Comparison of ENCODE assay signal across 27 mouse cellular contexts in the genomic region with DNA sequence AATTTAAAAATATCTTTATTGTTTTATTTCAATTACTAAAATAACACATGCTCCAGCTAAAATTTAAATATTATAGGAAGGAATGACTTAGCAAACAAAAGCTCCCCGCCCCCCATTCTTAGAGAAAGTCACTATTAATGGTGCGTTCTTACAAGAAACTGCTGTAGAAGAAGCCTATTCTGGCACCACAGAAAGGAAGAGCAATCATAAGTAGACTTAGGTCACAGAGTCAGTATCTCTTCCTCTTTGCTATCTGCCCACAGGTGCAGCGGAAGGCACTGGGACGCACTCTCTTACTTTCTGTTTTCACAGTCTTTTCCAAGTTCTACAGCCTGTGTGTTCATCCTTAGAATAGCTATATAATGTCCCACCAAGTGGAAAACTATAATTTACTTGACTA. TPM values are rescaled to one million over a fixed set of nuclear protein-coding genes. Genes with fewer than 3 reads are reported as not detected.
A peak's percentile ranks its signal among the peaks of the same experiment; 100 is the strongest.
DNase-seq lines count a peak whose midpoint lies in the region; ATAC-seq and TF ChIP-seq lines count a peak whose summit lies in the region.
"Had no signal": no experiment of that assay in that cellular context is flagged by ENCODE, and none has a peak within 500 bp of the region (broad histone marks: within the 10 kb centered on the region; RNA-seq: fewer than 3 reads in every experiment).

No protein-coding gene starts in this region.

- H3K27ac ChIP-seq in liver, postnatal 0 days (ENCODE audit: low read depth), result no peak overlapping the region
- H3K27ac ChIP-seq in liver, embryonic 11.5 days (ENCODE audit: low read depth, low read length), result no peak overlapping the region
- no peak overlapping the region for H3K27ac ChIP-seq in thymus, adult 2 months (ENCODE audit: control insufficient read depth, insufficient read depth, low read length)
- no peak overlapping the region for H3K27ac ChIP-seq in forebrain, embryonic 14.5 days (ENCODE audit: low read depth, low read length)
- H3K27ac ChIP-seq: embryonic facial prominence, embryonic 13.5 days; forebrain, embryonic 10.5 days; hindbrain, embryonic 10.5 days; hindbrain, embryonic 15.5 days; kidney, embryonic 15.5 days; liver, embryonic 15.5 days; lung, embryonic 15.5 days; midbrain, embryonic 13.5 days; neural tube, embryonic 15.5 days had no signal

- TF ChIP-seq EP300 in liver, postnatal 0 days (IDR thresholded peaks at IDR 0.05; ENCODE audit: low read depth), result no peak

- peaks cover 2% of the 10 kb centered on the region; the same call in 1 of the 2 replicates for H3K4me1 ChIP-seq in liver, postnatal 0 days (ENCODE audit: insufficient read depth)
- peaks cover 3% of the 10 kb centered on the region; the same call in 1 of the 2 replicates for H3K4me1 ChIP-seq in liver, embryonic 11.5 days (replicated peaks; ENCODE audit: control insufficient read depth, insufficient read depth, low read length)
- H3K4me1 ChIP-seq in thymus, adult 2 months (replicated peaks; ENCODE audit: control insufficient read depth, insufficient read depth, low read length), result peaks cover 23% of the 10 kb centered on the region
- peaks cover 66% of the 10 kb centered on the region for H3K4me1 ChIP-seq in megakaryocyte, embryonic 14.5 days
- no peaks in the 10 kb centered on the region; the same call in 1 of the 2 replicates for H3K4me1 ChIP-seq in forebrain, embryonic 14.5 days (ENCODE audit: control insufficient read depth, insufficient read depth, low read length)
- H3K4me1 ChIP-seq: embryonic facial prominence, embryonic 13.5 days; kidney, embryonic 15.5 days; lung, embryonic 15.5 days; midbrain, embryonic 13.5 days; neural tube, embryonic 15.5 days had no signal

- no peak overlapping the region for H3K4me3 ChIP-seq in liver, postnatal 0 days (ENCODE audit: low read depth, low read length)
- no peak overlapping the region for H3K4me3 ChIP-seq in liver, embryonic 11.5 days (ENCODE audit: low read depth, low read length)
- H3K4me3 ChIP-seq in thymus, adult 2 months (ENCODE audit: control insufficient read depth, insufficient read depth, low read length), result no peak overlapping the region
- H3K4me3 ChIP-seq in megakaryocyte, embryonic 14.5 days (replicated peaks), result peak overlapping the region; percentile 34
- H3K4me3 ChIP-seq in forebrain, embryonic 14.5 days (ENCODE audit: low read depth, low read length), result no peak overlapping the region
- H3K4me3 ChIP-seq: embryonic facial prominence, embryonic 13.5 days; forebrain, embryonic 10.5 days; hindbrain, embryonic 10.5 days; hindbrain, embryonic 15.5 days; kidney, embryonic 15.5 days; liver, embryonic 15.5 days; lung, embryonic 15.5 days; midbrain, embryonic 13.5 days; neural tube, embryonic 15.5 days had no signal

- WGBS in liver, postnatal 0 days (ENCODE audit: insufficient replicate concordance), result 71% methylated on average over 4 of the region's 4 CpGs
- 74% methylated on average over 4 of the region's 4 CpGs for WGBS in liver, embryonic 11.5 days
- WGBS in thymus, adult 2 months, result 15% methylated on average over 4 of the region's 4 CpGs
- WGBS in forebrain, embryonic 14.5 days, result 95% methylated on average over 4 of the region's 4 CpGs

- ATAC-seq in liver, postnatal 0 days, result no peak
- ATAC-seq in liver, embryonic 11.5 days (replicated peaks; ENCODE audit: low FRiP score), result no peak
- no peak for ATAC-seq in forebrain, embryonic 14.5 days
- ATAC-seq: forebrain, embryonic 16.5 days; inflammation-experienced regulatory T-cells, adult 6 months; midbrain, embryonic 13.5 days had no signal

- TF ChIP-seq POLR2A in thymus, adult 2 months (IDR thresholded peaks at IDR 0.05; ENCODE audit: control insufficient read depth, extremely low read depth, insufficient read depth, low read length, poor library complexity), result no peak

- 0 out of 2 replicates have a peak overlapping the region, but pooled peaks have one; percentile 3 for H3K4me2 ChIP-seq in liver, postnatal 0 days (ENCODE audit: low read depth, low read length)
- no peak overlapping the region for H3K4me2 ChIP-seq in liver, embryonic 11.5 days
- H3K4me2 ChIP-seq in forebrain, embryonic 14.5 days (ENCODE audit: low read length), result no peak overlapping the region
- H3K4me2 ChIP-seq: embryonic facial prominence, embryonic 13.5 days; hindbrain, embryonic 15.5 days; kidney, embryonic 15.5 days; liver, embryonic 15.5 days; lung, embryonic 15.5 days; midbrain, embryonic 13.5 days; neural tube, embryonic 15.5 days had no signal

- DNase-seq in liver, postnatal 0 days, result no peak
- DNase-seq in liver, embryonic 11.5 days (ENCODE audit: low spot score), result no peak
- DNase-seq in thymus, postnatal 25 days, result peak; percentile 23
- DNase-seq in thymus, adult 2 months, result no peak
- no peak for DNase-seq in kidney, adult 8-10 months
- no peak for DNase-seq in retina, embryonic 14.5 days (ENCODE audit: low spot score)
- DNase-seq in forebrain, embryonic 14.5 days (ENCODE audit: low spot score), result no peak
- DNase-seq: adrenal gland, postnatal 25 days; cerebellum, adult 9-11 months; embryo, embryonic 11 days; heart, postnatal 14 days; kidney, adult 11 months; kidney, postnatal 25 days; liver; right cerebral cortex, postnatal 14 days had no signal

- H3K36me3 ChIP-seq in liver, postnatal 0 days (replicated peaks; ENCODE audit: insufficient read depth, low read length), result peaks cover 2% of the 10 kb centered on the region; the same call in 1 of the 2 replicates
- no peaks in the 10 kb centered on the region for H3K36me3 ChIP-seq in liver, embryonic 11.5 days (ENCODE audit: control insufficient read depth, insufficient read depth, low read length)
- peaks cover 42% of the 10 kb centered on the region for H3K36me3 ChIP-seq in thymus, adult 2 months (ENCODE audit: control insufficient read depth, insufficient read depth, low read length)
- peaks cover 73% of the 10 kb centered on the region for H3K36me3 ChIP-seq in megakaryocyte, embryonic 14.5 days (replicated peaks; ENCODE audit: low read length)
- H3K36me3 ChIP-seq in forebrain, embryonic 14.5 days (ENCODE audit: control insufficient read depth, insufficient read depth, low read length), result peaks cover 9% of the 10 kb centered on the region; the same call in 1 of the 2 replicates
- H3K36me3 ChIP-seq: embryonic facial prominence, embryonic 13.5 days; forebrain, embryonic 10.5 days; hindbrain, embryonic 10.5 days; kidney, embryonic 15.5 days; liver, embryonic 15.5 days; lung, embryonic 15.5 days had no signal

- H3K27me3 ChIP-seq in liver, postnatal 0 days (ENCODE audit: insufficient read depth, low read length), result no peaks in the 10 kb centered on the region
- H3K27me3 ChIP-seq in liver, embryonic 11.5 days (replicated peaks; ENCODE audit: control insufficient read depth, insufficient read depth, low read length), result no peaks in the 10 kb centered on the region
- H3K27me3 ChIP-seq in thymus, adult 2 months (ENCODE audit: control insufficient read depth, insufficient read depth, low read length), result no peaks in the 10 kb centered on the region
- H3K27me3 ChIP-seq in megakaryocyte, embryonic 14.5 days (replicated peaks), result no peaks in the 10 kb centered on the region
- no peaks in the 10 kb centered on the region for H3K27me3 ChIP-seq in forebrain, embryonic 14.5 days (replicated peaks; ENCODE audit: control insufficient read depth, insufficient read depth, low read length)
- H3K27me3 ChIP-seq: embryonic facial prominence, embryonic 13.5 days; hindbrain, embryonic 15.5 days; kidney, embryonic 15.5 days; liver, embryonic 15.5 days; lung, embryonic 15.5 days; midbrain, embryonic 13.5 days; neural tube, embryonic 15.5 days had no signal

- H3K9me3 ChIP-seq in liver, postnatal 0 days (ENCODE audit: low read length), result no peaks in the 10 kb centered on the region
- no peaks in the 10 kb centered on the region for H3K9me3 ChIP-seq in liver, embryonic 11.5 days (ENCODE audit: control insufficient read depth, low read length)
- H3K9me3 ChIP-seq in megakaryocyte, embryonic 14.5 days, result no peaks in the 10 kb centered on the region
- no peaks in the 10 kb centered on the region for H3K9me3 ChIP-seq in forebrain, embryonic 14.5 days (replicated peaks; ENCODE audit: control insufficient read depth, low read length)
- H3K9me3 ChIP-seq: embryonic facial prominence, embryonic 13.5 days; forebrain, embryonic 10.5 days; hindbrain, embryonic 10.5 days; hindbrain, embryonic 15.5 days; kidney, embryonic 15.5 days; liver, embryonic 15.5 days; lung, embryonic 15.5 days; midbrain, embryonic 13.5 days; neural tube, embryonic 15.5 days had no signal

- TF ChIP-seq CTCF in liver, postnatal 0 days (IDR thresholded peaks at IDR 0.05; ENCODE audit: low read depth), result no peak
- no peak for TF ChIP-seq CTCF in thymus, adult 2 months (IDR thresholded peaks at IDR 0.05; ENCODE audit: borderline replicate concordance, control insufficient read depth, extremely low read depth, insufficient read depth, low read length, poor library complexity)

- H3K9ac ChIP-seq in liver, postnatal 0 days (replicated peaks), result no peak overlapping the region
- no peak overlapping the region for H3K9ac ChIP-seq in liver, embryonic 11.5 days (ENCODE audit: low read depth, low read length)
- H3K9ac ChIP-seq in forebrain, embryonic 14.5 days (ENCODE audit: low read length), result no peak overlapping the region
- H3K9ac ChIP-seq: embryonic facial prominence, embryonic 13.5 days; hindbrain, embryonic 15.5 days; kidney, embryonic 15.5 days; liver, embryonic 15.5 days; lung, embryonic 15.5 days; midbrain, embryonic 13.5 days; neural tube, embryonic 15.5 days had no signal

RNA-seq across cellular contexts. Expression of a gene that starts 31.6 kb away (rescaled TPM):
- 2.9 and 3.6 TPM in 2 replicates for polyA plus RNA-seq in liver, postnatal 0 days (2015; fragmentation: Nextera tagmentation; extraction: Ambion mirVana)
- 5.4 and 5.5 TPM in 2 replicates for polyA plus RNA-seq in liver, embryonic 11.5 days (2014; fragmentation: Nextera tagmentation; extraction: Ambion mirVana)
- 82.4 and 82.7 TPM in 2 replicates for polyA plus RNA-seq in thymus, adult 2 months (2012; rRNA removed)
- polyA plus RNA-seq in megakaryocyte, embryonic 14.5 days (2012; ENCODE audit: insufficient read depth, low replicate concordance), result 10.9 and 11.1 TPM in 2 replicates
- 37.7 and 45.5 TPM in 2 replicates for polyA plus RNA-seq in forebrain, embryonic 14.5 days (2014; fragmentation: Nextera tagmentation; extraction: Ambion mirVana)

RNA-seq across cellular contexts. Expression of a gene that starts 53.1 kb away (rescaled TPM):
- polyA plus RNA-seq in liver, postnatal 0 days (2015; fragmentation: Nextera tagmentation; extraction: Ambion mirVana), result 0.22 and 0.26 TPM in 2 replicates
- 0.96 and 1.0 TPM in 2 replicates for polyA plus RNA-seq in liver, embryonic 11.5 days (2014; fragmentation: Nextera tagmentation; extraction: Ambion mirVana)
- polyA plus RNA-seq in thymus, adult 2 months (2012; rRNA removed), result 0.96 and 1.1 TPM in 2 replicates
- 0.02 TPM in 1 of 2 replicates, not detected in the other for polyA plus RNA-seq in megakaryocyte, embryonic 14.5 days (2012; ENCODE audit: insufficient read depth, low replicate concordance)
- 0.95 and 1.3 TPM in 2 replicates for polyA plus RNA-seq in forebrain, embryonic 14.5 days (2014; fragmentation: Nextera tagmentation; extraction: Ambion mirVana)
